Mouse (Mus musculus) C2C12 (cell line): ENCODE measurements at regions not wholly inside any gene's neighbourhood (a gene's known extent, or its start where the extent isn't known, plus 50 kb on each side); places are given as distances from the start of the nearest gene placed in this dataset.

Experiments
- H3K27me3 ChIP-seq: one replicate; pipeline ENCODE4 v1.6.1; 2011; ENCODE audit not compliant: control insufficient read depth, insufficient read depth, insufficient read length
- H3K36me3 ChIP-seq: one replicate; pipeline ENCODE4 v1.6.1; 2011; ENCODE audit not compliant: control insufficient read depth, insufficient read depth
- H3K4me3 ChIP-seq: one replicate; pipeline ENCODE4 v1.5.1; 2011; ENCODE audit warnings: mild to moderate bottlenecking, control low read depth; ENCODE audit not compliant: poor library complexity, insufficient read depth, severe bottlenecking
- H3K79me2 ChIP-seq: one replicate; pipeline ENCODE4 v1.6.1; 2011; ENCODE audit not compliant: control insufficient read depth, insufficient read depth
- H3K79me3 ChIP-seq: one replicate; pipeline ENCODE4 v1.6.1; 2011; ENCODE audit warnings: low read depth, control low read depth
- H3ac ChIP-seq: one replicate; pipeline ENCODE3; 2011; ENCODE audit warnings: low read depth; ENCODE audit not compliant: control insufficient read depth, insufficient read length
- CEBPB ChIP-seq: IDR thresholded peaks from one replicate; pipeline ENCODE4 v1.6.1; 2011; ENCODE audit warnings: low read depth, mild to moderate bottlenecking, control low read depth, moderate library complexity
- CTCF ChIP-seq: IDR thresholded peaks from one replicate; pipeline ENCODE4 v1.5.1; 2011; ENCODE audit not compliant: control insufficient read depth, insufficient read depth, insufficient read length
- FOSL1 ChIP-seq: IDR thresholded peaks from one replicate; pipeline ENCODE4 v1.8.0; 2011; ENCODE audit warnings: mild to moderate bottlenecking, low read length; ENCODE audit not compliant: poor library complexity, insufficient read depth, severe bottlenecking
- MAX ChIP-seq: IDR thresholded peaks from one replicate; pipeline ENCODE4 v1.6.1; 2011; ENCODE audit warnings: mild to moderate bottlenecking, control low read depth
- MYOD1 ChIP-seq: IDR thresholded peaks from one replicate; pipeline ENCODE4 v1.6.1; 2011; ENCODE audit warnings: low read depth; ENCODE audit not compliant: control insufficient read depth, insufficient read length
- MYOG ChIP-seq: IDR thresholded peaks from one replicate; pipeline ENCODE4 v1.6.1; 2011; ENCODE audit not compliant: control insufficient read depth, insufficient read length; ENCODE audit errors: extremely low read depth
- USF1 ChIP-seq: IDR thresholded peaks from one replicate; pipeline ENCODE4 v1.6.1; 2011; ENCODE audit warnings: low read depth, mild to moderate bottlenecking, control low read depth, moderate library complexity

GRCm38 (mm10) chr5:29929381-29929780 lies 83.5 kb upstream of the Il6 start:
- Histone ChIP-seq H3ac (no peak overlapping the region), H3K27me3 (no peaks in the 10 kb centered on the region), H3K36me3 (no peaks in the 10 kb centered on the region), H3K79me3 (no peaks in the 10 kb centered on the region), H3K4me3 (no peak overlapping the region), H3K79me2 (no peaks in the 10 kb centered on the region)
- TF ChIP-seq CTCF (no peak), MAX (no peak)

- Histone ChIP-seq H3ac (no peak overlapping the region), H3K79me2 (no peaks in the 10 kb centered on the region), H3K36me3 (no peaks in the 10 kb centered on the region), H3K4me3 (no peak overlapping the region), H3K79me3 (no peaks in the 10 kb centered on the region), H3K27me3 (no peaks in the 10 kb centered on the region)
- TF ChIP-seq CTCF: no peak
- TF ChIP-seq MAX: no peak
These were observed 65.7 kb upstream of the Il6 start for GRCm38 (mm10) chr5:29947225-29947624.

- Histone ChIP-seq H3K79me3 (no peaks in the 10 kb centered on the region), H3K79me2 (no peaks in the 10 kb centered on the region), H3K36me3 (no peaks in the 10 kb centered on the region), H3ac (no peak overlapping the region), H3K4me3 (no peak overlapping the region), H3K27me3 (no peaks in the 10 kb centered on the region)
- TF ChIP-seq CTCF: no peak
These were observed 64.8 kb upstream of the Il6 start for GRCm38 (mm10) chr5:29948161-29948560.

- Histone ChIP-seq H3K79me3 (no peaks in the 10 kb centered on the region), H3K79me2 (no peaks in the 10 kb centered on the region), H3K4me3 (no peak overlapping the region), H3ac (no peak overlapping the region), H3K27me3 (no peaks in the 10 kb centered on the region), H3K36me3 (no peaks in the 10 kb centered on the region)
- no peak for TF ChIP-seq MAX
- TF ChIP-seq FOSL1: peak; percentile 15
- TF ChIP-seq CEBPB: no peak
- no peak for TF ChIP-seq MYOG
These were observed 62.3 kb upstream of the Il6 start for GRCm38 (mm10) chr5:29950456-29951170.

GRCm38 (mm10) chr5:29951381-29952350 lies 61.2 kb upstream of the Il6 start:
- H3K79me3 ChIP-seq: no peaks in the 10 kb centered on the region
- H3K4me3 ChIP-seq: no peak overlapping the region
- H3K27me3 ChIP-seq: no peaks in the 10 kb centered on the region
- no peaks in the 10 kb centered on the region for H3K36me3 ChIP-seq
- H3ac ChIP-seq: no peak overlapping the region
- TF ChIP-seq CTCF (no peak), CEBPB (no peak), FOSL1 (no peak), MAX (no peak), USF1 (no peak), MYOD1 (no peak), MYOG (no peak)
- no peaks in the 10 kb centered on the region for H3K79me2 ChIP-seq
